Mouse (Mus musculus): ENCODE measurements around the gene Igsf8.

Gene Igsf8

DNA sequence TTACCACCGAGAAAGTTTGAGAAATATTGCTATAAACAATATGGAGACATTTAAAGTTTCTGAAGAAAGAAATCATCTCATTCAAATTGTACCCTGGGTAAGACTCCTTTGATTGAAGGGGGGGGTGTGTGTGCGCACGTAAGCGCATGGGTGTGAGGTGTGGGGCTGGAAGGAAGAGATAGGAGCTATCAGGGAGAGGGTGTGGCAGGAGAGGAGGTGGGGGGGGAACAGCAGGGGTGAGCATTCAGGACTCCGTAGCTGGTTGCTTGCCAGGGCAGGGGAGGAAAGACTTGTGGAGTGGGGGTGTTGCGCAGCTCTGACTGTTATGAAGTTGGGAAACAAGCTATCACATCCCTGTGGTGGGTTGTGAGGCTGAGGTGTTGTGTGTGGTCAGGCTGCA lies 43.0 kb downstream of the Igsf8 start:
- no peak for DNase-seq (ENCODE audit: low spot score)

DNA sequence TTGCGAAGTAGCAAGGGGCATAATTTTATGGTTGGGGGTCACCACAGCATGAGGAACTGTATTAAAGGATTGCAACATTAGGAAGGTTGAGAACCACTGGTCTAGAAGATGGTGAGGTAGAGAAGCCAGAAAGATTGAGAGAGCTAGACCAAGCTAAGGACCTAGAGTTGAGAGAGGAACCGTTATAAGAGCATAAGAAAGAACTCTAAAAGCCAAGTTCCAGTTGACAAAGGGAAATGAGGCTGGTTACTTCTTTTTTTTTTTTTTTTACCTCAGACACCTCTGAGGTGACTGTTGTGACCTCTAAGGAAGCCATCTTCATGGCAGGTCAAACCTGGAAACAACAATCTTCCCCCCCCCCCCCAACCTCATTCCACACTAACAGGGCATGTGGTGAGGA lies 43.7 kb downstream of the Igsf8 start:
- no peak for DNase-seq (ENCODE audit: low spot score)

DNA sequence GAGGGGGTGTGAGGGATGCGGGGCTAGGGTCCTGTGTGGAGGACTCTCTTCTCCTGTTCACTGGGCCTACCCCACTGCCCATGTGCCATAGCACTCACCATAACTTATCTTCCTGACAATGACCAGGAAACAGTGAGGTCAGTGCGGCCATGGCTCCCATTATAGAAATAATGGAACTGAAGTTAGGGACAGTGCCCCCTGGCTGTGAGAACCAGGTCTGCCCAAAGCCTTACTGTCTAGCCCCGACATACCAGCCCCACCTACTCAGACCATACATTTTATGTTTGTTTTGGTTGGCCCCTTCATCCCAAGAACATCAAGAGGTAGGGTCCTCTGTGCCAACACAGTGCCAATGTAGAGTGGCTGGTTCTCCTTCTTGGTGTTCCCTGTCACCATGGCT lies 44.2 kb downstream of the Igsf8 start:
- no peak for DNase-seq (ENCODE audit: low spot score)

DNA sequence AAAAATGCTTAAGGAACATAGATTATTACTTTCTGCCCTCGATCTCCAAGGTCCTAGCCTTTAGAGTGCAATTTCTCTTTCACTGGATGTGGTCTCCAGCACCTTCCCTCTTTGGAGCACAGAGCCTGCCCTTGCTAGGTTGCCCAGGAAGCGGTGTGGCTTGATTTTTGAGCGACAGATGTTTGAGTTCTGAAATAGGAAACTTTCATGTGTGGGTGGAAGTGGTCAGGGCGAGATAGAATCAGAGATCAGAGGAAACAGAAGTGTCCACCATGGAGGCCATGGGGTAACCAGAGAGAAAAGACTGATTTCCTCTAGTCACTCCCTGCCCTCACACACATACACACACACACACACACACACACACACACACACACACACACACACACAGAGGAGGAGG lies 44.8 kb downstream of the Igsf8 start:
- no peak for DNase-seq (ENCODE audit: low spot score)

DNA sequence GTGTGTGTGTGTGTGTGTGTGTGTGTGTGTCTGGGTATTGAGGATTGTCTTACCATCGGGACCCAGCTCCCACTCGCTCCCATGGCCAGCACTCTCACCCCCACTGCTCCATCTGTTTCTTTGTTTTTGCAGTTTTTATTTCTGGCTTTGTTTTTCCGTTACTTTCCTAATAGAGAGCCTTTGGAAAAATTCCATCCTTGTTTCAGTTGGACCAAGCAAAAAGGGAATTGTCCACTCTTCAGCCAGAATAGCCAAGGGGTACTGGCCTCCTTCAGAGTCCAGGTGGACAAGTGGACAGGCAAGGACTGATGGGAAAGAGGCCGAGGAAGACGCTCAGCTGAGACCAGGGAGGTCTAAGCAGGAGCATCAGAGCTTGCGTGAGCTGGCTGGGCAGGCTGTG lies 45.4 kb downstream of the Igsf8 start:
- DNase-seq (ENCODE audit: low spot score): no peak

DNA sequence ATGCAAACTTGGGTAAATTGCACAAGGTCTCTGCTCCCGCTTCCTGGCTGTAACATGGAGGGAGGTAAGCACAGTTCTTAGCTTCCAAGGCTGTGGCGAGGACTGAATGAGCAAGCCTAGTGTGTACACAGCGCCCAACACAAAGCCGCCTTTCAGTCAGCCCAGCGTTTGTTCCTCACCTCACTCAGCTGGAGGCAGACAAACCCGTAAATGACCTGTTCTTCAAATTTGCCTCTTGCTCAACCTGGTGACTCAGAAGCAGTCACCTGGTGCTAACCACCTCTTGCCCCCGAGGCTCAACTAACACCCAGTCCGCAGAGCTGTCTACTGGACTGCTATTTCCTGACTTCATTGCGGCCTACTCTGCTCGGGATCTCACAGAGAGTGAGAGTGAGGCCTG lies 46.5 kb downstream of the Igsf8 start:
- DNase-seq (ENCODE audit: low spot score): no peak

DNA sequence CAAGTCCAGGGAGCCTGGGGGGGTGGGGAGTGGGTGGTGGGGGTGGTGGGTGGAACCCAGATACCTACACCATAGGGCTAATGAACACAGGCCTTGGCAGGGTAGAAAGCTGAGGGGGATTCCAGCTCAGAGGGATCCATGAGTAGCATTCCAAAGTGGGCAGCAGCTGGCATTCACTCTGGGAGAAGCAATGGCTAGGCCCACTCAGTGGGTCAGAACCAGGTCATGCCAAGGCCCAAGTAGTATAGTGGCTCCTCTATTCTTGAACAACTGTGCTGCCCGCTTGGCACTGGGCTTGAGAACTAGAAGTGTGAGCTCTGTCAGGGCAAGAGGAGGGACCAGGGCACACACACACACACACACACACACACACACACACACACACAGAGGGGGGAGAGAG lies 47.0 kb downstream of the Igsf8 start:
- no peak for DNase-seq (ENCODE audit: low spot score)

DNA sequence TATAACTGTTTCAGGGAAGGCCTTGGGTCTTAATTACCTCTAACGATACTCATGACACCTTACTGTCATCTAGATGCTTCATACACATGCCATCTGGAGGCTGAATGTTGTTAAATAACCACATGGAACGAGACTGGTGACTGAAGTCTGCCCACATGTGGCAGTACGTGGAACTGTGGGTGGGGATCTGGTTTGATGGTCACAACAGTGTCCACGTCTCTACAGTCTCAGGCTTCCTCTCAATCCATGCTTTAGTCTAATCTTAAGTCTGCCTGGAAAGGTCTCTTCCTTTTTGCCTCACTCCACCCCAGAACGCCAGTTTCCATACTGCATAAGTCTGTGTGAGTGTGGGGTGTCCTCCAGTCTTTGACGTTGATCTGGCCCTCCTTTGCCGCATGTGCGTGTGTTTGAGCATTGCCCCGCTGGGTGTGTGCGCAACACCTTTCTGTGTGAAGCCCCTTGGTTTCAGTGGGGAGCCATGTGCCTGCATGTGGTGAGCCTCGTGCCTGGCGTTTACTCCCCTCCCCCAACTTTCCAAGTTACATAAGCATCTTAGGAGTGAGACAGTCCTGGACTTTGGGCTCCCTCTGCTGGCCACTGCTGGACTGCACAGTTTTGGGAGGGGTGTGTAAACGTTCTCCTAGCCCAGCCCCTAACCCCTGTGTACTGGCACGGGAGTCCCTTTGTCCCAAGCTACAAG lies 48.4 kb downstream of the Igsf8 start:
- peak; percentile 70 for DNase-seq (ENCODE audit: low spot score)

DNA sequence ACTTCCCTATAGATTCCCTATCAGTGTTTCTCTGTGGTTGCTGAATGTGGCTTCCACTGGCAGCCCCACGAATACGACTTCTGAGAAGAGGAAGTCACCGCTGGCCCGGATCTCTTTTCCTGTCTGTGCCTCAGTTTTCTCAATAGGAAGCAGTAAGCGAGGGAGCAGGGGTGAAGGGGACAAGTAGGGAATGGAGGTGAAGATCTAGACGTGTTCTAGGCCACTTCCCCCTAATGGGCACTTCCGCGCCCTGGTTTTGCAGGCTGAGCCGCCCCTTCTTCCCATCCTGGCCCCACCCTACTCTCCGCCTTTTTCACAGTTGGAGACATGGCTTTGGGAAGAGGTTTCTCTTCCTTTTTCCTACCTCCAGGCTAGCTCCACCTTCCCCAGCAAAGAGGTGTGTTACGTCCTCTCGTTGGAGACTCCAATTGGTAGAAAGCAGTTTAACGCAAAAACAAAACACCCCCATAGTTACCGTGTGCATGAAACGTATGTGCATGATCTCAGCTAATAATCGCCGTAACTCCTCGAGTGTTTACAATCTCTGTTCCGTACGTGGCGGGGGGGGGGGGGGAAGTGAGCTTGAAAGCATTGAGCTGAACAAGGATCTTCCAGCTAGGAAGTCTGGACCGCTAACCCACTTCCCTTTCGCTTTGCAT lies 49.9 kb downstream of the Igsf8 start:
- DNase-seq (ENCODE audit: low spot score): peak; percentile 11

DNA sequence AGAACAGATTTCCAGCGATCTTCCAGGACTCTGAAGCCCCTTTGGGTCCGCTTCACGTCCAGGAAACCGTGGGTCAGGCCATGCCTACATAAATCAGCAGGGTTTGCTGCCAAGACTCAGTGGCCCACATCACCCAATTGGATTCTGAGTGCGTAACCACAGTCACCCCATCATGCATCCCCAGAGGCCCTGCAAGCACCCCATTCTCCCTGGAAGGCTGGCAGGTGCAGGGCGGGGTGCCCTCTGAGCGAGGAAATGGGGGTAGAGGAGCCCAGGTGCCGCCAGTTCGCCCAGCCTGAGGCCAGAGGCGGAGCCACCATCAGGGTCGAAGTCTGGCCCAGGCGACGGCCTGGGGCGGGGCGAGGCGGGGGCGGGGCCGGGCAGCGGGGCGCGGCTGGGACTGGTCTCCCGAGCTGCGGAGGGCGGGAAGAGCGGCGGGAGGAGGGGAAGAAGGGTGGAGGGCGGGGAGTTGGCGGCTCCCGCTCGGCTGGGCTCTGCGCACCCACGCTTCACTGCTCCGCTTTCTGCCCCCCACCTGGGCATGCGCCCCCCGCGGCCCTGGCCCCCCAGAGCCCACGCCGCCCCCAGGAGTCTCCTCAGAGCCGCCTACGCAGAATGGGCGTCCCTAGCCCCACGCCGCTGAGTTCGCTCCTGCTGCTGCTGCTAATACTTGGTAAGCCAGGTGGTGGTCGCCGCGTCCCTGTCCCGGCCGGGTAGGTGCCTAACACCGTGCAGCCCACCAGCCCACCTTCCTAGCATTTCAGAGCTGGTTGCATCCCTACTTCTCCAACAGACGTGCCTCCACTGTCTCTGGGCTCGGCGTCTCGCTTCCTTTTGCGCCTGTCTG lies 50.7 kb downstream of the Igsf8 start:
- peak; percentile 79 for DNase-seq (ENCODE audit: low spot score)

DNA sequence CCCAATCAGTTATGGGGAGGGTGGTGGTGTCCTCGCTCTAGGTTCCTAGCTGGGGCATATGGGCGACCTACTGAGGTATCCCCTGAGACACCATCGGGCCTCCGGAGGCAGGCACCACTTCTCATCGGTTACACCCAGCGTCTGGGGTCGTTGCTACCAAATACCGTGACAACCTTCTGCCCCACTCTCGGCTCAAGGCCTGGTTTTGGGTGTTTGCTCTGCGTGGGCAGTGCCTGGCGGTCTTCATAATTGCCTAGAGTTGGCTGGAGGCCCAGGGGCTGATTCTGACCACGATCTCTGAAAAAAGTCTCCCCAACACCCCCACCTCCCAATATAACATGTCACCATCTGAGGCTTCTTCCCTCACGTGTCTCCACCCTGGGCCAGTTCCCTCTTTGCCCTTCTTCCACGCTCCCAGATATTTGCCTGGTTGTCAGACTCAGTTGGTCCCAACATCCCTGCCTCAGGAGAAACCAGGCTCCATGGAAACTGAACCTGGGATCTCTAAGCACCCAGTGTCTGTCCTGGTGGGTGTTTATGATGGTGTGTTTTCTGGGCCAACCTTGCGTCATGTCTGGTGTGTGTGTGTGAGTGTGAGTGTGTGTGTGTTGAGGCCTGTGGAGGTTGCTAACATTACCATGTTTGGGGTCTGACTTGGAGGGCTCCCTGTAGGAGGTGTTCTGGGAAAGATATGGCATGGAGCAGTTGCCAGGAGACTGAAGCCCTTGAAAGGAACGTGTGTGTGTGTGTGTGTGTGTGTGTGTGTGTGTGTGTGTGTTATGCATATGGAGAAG lies 51.5 kb downstream of the Igsf8 start:
- no peak for DNase-seq (ENCODE audit: low spot score)

DNA sequence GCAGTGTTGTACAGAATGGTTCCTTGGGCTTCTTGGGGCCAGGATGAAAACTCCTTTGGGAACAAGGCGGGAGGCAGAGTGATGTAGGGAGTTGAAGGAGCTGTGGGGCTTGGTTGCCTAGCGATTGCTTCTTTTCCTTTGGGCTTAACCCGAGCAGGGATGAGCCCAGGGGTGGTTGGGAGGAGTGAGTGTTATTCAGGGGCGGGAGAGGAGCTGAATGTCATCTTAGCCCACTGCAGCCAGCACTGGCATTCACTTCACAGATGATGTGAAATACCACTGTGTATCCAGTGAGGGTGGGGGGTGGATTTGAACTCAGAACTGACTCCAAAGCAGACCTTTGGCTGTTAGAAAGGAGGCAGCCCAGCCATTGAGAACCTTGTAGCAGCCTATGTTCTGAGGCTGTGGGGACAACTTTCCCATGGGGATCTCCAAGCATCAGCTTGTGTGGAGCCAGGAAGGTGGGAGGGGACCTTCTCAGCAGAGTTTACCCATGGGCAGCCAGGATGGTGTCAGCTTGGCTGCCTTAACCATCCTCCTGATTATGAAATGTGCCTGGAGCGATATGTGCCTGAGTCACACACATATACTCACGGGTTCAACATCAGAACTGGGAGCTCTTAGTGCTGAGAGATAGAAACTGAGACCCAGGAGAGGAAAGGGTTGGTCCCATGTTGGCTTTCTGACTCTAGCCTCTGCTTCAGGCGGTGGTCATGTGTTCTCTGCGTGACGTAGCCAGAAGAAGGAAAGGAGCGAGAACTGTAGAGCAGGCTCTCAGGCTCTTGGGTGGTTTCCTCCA lies 52.4 kb downstream of the Igsf8 start:
- DNase-seq (ENCODE audit: low spot score): no peak

DNA sequence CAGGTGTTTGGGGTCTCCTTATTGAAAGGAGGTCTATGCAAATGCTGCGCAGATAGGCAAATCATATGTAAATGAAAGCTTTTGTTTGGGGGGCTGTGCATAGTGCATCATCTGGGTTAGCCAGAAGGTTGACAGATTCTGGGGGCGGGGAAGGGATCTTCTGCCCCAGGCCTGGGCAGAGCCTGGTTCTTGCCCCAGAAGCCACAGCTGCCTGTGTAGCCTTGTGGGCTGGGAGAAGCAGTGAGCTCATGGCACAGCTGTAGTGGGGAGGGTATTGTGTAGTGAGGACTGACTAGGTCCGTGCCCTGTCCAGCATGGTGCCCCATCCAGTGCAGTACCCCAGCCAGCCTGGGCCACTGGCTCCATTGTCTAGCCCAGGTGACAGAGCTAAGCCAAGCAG lies 53.5 kb downstream of the Igsf8 start:
- no peak for DNase-seq (ENCODE audit: low spot score)

DNA sequence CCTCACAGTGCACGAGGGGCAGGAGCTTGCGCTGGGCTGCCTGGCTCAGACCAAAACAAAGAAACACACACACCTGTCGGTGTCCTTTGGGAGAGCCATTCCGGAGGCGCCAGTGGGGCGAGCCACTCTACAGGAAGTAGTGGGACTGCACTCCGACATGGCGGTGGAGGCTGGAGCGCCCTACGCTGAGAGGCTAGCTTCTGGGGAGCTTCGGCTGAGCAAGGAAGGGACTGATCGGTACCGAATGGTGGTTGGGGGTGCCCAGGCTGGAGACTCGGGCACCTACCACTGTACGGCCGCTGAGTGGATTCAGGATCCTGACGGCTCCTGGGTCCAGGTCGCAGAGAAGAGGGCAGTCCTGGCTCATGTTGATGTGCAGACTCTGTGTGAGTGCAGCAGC lies 56.0 kb downstream of the Igsf8 start:
- no peak for DNase-seq (ENCODE audit: low spot score)

DNA sequence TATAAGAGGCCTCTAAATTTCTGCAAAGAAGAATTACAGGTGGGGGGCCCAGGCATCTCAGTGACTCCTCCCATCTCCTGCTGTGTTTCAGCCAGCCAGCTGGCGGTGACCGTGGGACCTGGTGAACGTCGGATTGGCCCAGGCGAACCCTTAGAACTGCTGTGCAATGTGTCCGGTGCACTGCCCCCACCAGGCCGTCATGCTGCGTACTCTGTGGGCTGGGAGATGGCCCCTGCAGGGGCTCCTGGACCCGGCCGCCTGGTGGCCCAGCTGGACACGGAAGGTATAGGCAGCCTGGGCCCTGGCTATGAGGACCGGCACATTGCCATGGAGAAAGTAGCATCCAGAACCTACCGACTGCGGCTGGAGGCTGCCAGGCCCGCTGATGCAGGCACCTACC lies 56.5 kb downstream of the Igsf8 start:
- DNase-seq (ENCODE audit: low spot score): no peak

DNA sequence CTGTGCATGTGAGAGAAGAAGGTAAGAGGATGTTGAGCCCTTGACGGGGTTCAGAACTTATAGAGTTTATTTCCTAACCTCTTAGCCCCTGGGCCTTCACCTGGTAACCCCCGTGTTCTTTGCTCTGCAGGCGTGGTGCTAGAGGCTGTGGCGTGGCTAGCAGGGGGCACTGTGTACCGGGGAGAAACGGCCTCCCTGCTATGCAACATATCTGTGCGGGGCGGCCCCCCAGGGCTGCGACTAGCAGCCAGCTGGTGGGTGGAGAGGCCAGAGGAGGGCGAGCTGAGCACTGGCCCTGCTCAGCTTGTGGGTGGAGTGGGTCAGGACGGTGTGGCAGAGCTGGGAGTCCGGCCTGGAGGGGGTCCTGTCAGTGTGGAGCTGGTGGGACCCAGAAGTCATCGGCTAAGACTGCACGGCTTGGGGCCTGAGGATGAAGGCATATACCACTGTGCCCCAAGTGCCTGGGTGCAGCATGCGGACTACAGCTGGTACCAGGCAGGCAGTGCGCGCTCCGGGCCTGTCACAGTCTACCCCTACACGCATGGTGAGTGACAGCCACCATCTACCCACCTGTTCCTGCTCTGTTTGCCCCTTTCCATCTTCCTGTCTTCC lies 57.1 kb downstream of the Igsf8 start:
- DNase-seq (ENCODE audit: low spot score): no peak

DNA sequence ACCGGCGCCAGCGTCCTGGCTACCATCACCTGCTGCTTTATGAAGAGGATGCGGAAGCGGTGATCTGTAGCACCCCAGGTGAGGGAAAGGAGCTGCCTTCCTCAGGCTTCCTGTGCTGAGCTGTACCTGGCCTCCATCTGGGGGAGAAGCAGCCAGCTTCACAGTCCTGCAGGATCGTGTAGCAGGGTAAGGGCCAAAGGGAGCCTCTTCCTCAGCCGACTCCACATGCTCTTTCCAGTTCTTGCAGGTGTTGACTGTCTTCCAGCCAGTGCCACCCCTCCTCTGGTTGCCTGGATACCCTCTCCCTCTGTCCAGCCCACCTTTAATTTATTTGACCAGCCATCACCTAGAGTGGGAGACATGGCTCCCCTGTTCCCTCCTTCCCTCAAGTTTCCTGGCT lies 57.9 kb downstream of the Igsf8 start:
- no peak for DNase-seq (ENCODE audit: low spot score)

DNA sequence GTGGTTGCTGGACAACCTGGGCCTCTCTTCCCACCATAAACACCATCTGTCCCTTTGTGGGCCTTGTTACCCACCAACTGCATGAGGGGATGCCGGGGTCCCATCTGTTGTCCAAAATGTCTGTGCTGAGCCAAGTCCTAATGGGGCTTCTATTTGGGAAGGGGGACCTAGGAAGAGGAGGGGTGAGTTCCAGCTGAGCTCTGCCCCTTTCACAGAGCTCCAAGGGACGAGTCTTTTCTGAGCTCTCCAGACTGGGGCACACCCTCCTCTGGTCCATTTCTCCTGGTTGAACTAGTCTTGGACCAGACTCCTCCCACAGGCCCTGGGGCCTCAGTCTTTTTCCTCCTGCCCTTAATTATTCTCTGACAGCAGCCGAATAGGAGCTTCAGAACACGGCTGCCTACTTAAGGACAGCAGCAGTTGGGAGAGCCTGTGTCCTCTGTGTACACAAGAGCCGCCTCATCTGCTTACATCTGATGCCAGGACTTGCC lies 58.5 kb downstream of the Igsf8 start:
- DNase-seq (ENCODE audit: low spot score): no peak

DNA sequence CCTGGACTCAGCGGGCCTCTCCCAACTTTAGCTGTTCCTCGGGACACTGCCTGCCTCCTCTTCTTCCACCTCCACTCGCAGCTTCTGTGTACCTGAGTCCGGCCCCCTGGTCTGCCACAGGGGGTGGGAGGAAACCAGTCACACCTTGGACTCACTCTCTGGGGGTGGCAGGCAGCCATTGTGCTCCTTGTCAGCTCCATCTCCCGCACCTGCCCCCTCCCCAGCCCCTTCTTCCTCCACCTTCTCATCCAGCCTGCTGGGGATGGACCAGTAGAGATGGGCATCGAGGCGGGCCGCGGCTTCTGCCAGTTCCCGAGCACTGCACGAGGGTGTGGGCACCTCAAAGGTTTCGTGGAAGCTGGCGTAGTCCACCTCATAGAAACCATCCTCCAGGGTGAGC lies 61.3 kb downstream of the Igsf8 start:
- no peak for DNase-seq (ENCODE audit: low spot score)

DNA sequence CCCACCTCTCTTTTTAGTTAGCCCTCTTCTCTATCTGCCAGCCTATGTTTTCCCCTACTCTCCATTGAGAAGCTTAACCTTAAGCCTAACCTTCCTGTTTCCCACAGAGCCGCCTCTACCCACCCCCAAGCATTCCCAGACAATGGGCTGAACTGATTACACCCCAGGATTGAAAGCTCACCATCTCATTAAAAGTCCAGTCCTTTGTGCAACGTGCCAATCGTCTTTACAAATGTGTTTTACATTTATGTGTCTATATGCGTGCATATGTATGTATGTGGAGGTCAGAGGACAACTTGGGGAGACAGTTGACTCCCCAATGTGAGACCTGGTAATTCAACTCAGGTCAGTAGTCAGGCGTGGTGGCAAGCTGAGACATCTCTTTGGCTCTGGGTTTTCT lies 61.9 kb downstream of the Igsf8 start:
- no peak for DNase-seq (ENCODE audit: low spot score)

DNA sequence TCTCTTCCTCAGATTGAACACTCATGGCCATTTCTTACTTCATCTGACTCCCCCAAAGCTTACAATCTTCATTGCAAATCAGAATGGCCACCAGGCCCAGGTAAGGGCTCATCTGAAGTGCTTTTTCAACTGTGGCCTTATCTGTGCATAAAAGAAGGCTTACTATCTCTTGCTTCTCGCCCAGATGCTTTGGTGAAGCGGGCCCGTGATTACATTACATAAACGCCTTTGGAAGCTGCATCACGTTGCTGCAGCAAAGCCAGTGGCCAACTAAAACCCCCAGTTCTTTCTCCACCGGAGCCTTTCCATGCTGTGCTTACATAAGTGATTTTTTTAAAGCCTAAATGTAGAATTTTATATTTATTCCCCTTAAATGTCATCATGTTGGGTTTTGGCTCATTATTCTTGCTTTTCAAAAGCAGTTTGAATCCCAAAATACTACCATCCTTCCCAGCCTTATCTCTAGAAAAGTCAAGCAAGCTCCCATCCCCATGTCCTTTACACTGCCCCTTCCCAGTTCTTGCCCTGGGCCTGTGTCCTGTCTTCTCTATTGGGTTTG lies 62.4 kb downstream of the Igsf8 start:
- no peak for DNase-seq (ENCODE audit: low spot score)

Measured in spleen, adult 12 weeks (tissue).